Mouse (Mus musculus) gastrocnemius, adult 8-10 months (tissue): ENCODE results near the gene Trpv4. TPM values are rescaled to one million over a fixed set of nuclear protein-coding genes. Genes with fewer than 3 reads are reported as not detected.

ENCODE experiments used
- DNase-seq, 2 experiments: peaks; one replicate each; pipeline ENCODE4 v3.0.0; 2022; ENCODE audit warnings: low spot score in 2 of 2
- total RNA-seq, 4 experiments: library from RNA; stranded (reverse); gene quantifications; 2 replicates each; pipeline ENCODE4 v1.2.4; 2022

The Trpv4 gene
- total RNA-seq, 4 experiments from 2014 or later: 1.3 to 1.7 (median 1.3) TPM

DNA sequence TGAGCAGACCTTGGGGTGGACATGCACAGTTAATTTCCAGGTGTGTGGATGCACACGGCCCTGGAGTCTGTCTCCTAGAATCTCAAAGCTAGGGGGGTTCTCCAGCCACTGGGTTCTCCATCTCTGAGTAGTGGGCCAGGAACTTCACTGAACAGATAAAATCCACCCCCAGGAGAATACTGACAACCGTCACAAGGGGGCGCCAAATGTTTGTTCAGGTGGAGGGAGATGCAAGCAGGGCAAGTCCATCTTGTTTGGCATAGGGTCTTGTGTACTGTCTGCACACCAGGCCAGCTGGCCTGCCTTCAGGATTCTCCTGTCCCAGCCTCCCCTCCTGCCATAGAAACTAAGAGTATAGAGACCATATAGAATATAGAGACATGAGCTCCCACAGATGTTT, 32.6 kb downstream of the Trpv4 start:
- no peak for DNase-seq

DNA sequence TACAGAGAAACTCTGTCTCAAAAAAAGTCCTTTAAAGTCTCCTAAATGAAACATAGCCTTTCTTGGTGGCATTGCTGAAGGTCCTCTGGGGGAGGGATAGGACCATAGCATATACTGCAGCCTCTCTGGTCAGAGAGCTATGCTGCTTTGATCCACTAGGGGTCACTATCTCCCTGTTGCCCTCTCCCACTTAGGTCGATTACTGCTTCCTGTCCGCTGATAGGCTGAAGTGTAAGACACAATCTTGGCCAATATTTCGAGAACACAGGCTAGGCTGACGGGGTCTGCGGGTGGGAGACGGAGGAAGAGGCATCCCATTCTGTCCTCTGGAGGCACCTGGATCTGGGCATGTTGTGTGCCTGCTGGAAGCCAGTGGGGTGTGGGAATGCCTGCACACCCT, 37.9 kb downstream of the Trpv4 start:
- no peak for DNase-seq

DNA sequence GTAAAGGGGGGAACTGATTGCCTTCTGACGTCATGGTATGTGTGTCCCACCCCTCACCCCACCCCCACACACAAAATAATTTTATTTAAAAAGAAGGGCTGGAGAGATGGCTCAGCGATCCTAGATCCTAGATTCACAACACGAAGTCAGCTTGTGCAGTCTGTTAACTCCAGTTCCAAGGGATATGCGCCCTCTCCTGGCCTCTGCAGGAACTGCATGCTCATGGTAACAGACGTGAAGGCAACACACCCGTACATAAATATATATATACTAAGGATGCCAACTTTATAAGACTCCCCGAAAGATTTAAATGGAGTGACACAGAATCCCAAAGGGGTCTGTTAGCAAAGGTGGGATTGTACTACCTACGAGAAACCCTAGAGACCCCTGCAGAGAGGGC, 39.4 kb downstream of the Trpv4 start:
- peak in 1 of 2 experiments; percentile 36 for DNase-seq

DNA sequence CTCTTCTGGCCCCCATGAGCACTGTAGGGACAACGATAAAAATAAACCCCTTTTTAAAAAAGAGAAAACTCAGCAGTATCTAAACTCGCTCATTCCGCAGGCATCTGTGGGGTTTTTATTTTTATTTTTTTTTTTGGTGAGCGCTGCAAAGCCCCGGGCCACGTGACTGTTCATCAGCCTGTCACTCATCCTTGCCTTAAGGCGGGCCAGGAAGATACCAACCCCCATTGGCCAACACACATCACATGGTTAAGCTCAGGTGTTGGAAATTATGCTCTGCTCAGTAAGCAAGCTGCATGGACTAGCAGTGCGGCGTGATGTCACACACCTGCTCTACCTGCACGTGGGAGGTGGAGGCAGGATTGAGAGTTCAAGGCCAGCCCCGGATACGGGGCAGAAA, 40.4 kb downstream of the Trpv4 start:
- DNase-seq: no peak

DNA sequence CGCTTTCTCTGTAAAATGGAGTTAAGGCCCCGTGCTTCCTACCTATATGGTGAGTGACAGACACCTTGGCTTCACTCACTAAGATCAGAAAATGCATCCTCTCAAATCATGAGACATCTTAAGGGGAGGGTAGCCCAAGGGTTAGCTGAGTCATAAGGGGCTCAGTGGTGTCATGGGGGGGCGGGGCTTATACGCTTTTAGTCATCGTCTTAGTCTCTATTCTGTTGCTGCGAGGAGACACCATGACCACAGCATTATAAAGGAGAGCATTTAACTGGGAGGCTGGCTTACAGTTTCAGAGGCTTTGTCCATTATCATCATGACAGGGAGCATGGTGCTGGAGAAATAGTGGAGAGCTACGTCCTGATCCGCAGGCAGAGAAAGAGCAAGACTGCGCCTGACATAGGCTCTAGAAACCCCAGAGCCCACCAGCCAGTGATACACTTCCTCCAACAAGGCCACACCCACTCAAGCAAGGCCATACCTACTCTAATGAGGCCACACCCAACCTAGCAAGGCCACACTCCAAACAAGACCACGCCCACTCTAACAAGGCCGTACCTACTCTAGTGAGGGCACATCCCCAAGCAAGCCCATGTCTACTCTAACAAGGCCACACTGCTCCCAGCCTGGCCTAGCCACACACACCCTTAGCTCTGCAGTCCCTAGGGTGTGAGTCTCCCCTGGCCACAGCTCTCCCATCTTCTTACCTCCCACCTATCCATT, 41.7 kb downstream of the Trpv4 start:
- no peak for DNase-seq

DNA sequence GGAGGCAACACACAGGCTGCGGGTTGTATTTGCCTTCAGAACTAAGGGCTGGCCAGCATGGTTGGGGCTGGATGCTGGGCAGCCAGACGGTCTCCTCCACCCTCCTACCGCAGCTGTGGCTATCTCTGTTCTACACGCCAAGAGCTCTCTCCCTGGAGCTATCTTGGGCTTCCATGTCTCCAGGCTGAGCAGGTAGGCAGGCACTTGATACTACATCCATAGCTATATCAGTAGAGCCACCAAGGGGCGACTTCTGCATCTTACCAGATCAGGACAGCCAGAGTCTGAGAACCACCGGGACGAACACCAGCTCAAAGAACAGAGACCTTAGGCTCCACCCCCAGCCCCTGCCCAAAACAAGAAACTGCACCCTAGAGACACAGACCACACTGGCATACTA, 43.4 kb downstream of the Trpv4 start:
- DNase-seq: no peak

DNA sequence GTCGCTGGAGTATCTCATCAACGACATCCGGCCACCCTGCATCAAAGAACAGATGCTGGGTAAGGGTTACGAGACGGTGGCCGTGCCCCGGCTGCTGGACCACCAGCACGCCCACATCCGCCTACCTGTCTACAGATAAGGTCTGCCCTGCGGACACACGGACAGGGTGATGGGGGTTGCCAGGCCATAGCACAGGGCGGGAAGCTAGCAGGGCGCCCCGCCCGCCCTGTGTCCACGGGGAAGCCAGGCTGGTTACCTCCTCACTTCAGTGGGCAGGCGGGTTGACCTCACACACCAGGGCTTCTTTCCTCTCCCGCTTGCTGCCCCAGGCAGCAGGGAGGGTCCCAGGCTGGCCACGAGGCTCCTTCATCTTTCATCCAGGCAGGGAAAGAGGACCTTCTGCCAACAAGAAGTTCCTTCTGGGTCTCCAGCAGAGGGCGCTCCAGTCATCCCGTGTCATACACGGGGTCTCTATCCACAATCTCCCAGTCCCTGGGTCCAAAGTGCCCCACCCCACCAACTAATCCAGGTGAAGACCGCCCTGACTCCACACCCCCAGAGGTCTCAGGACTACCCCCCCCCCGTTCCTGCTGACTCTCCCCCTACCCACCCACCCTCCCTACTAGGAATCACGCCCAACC, 46.1 kb downstream of the Trpv4 start:
- DNase-seq: no peak

DNA sequence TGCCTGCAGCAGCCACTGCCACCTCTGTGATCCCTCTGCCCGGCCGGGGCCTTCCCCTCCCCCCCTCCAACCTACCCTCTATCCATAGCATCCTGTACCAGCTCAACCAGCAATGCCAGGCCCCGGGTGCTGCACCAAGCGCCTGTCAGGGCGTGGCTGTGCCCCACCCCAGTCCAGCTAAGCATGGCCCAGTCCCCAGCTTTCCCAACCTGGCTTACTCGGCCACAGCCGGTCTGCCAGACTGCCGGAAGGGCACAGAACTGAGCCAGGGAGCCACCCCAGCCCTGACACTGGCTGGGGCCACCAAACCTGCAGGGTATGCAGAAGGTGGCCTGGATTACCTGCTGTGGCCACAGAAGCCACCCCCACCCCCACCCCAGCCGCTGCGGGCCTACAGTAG, 47.0 kb downstream of the Trpv4 start:
- no peak for DNase-seq

DNA sequence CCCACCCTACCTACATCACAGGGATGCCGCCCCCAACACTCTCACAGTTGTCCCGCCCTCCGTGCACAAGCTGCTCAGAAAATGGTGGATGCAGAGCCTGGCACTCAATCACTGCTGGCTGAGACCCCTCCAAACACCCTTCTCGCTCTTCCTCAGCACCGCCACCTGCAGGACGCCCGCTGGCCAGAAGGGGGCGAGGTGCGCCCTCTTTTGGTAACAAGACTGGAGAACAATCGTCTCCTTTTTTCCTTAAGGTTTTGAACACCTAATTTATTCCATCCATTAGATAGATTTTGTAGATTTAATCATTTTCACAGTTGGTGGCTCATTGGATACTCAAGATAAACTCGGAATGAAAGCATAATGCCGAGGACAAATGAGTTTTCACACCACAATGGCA, 49.7 kb downstream of the Trpv4 start:
- peak; percentile 47 to 54 for DNase-seq

DNA sequence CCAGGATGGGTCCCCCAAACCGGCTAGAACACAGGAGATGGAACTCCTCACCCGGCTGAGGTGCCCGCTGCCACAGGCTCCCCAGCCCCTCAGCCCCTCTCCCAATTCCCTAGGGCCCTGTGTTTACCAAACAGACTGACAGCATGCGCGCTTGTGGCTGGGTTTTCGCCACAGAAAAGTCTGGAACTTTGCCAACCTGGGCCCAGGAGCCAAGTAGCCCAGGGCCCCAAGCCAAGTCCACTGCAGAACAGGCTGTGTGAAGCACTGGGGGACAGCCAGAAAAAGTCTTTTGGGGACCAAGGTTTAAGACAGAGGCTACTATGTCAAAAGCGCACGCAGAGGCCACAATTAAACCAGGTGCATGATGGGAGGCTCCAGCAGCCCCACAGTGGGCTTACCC, 50.6 kb downstream of the Trpv4 start:
- DNase-seq: peak; percentile 24 to 38

DNA sequence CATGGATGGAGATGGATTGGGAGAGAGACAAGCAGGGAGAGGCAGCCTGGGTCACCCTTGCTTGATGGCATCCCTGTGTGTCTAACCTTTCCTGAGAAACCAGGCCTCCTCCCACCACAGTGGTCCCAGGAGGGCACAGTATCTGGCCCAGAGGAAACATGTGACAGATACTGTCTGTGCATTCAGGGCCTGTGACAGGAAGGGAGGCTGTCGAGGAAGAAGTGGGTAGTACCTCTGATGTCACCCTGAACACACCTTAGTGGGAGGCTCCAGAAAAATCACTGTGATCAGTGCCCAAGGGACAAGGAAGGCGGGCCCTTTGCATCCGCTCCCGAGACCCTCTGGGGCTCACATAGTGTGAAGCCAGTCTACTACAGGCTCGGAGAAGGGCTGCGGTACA, 52.2 kb downstream of the Trpv4 start:
- no peak for DNase-seq

DNA sequence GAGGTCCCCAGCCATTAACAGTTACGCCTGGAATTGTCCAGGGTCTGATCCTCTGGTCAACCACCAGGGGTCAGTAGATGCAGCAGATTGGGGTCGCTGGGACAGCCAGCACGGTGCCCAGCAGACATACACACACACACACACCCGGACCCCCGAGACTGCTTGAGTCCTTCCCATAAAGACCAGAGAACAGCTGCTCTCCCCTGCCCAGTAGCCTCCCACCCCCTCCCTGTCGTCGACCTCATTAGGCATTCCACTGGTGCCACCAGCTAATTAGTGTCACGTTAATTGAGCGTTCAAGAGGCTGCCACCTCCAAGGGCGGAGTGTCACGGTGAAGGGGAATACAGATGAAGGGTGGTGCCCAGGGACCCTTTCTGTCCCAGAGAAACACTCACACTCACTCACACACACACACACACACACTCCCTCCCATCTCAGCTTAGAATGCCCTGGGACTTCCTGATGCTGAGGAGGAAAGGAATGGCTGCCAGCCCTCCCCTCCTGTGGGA, 53.4 kb downstream of the Trpv4 start:
- DNase-seq: no peak

DNA sequence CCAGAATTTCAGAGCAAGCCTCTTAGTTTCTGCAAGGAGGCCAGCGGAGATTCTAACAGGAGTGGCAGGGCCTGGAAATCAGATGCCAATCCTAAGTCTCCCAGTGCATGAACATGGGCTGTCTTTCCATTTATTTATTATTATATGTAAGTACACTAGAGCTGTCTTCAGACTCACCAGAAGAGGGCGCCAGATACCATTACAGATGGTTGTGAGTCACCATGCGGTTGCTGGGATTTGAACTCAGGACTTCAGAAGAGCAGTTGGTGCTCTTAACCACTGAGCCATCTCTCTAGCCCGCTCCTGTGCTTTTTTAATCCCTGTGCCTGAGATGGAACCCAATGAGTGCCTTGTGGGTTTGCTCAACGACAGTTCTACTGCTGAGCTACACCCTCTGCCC, 54.2 kb downstream of the Trpv4 start:
- DNase-seq: no peak

DNA sequence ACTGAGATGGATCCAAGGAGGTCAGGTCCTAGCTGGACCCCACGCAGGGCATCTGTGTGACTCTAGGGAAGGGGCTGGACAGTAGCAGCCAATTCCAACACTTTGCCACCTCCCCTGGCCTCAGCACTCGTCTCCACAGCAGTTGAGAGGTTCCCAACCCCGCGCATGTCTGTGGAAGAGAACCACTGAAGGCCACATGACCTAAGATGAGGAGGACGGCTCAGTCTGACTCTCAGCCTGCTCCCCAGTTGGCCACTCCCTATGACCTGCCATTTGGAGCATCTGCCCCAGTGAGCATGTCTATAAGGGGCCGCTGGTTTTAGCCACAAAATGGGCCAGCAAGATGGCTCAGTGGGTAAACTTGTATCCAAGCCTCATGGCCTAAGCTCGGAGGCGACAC, 56.2 kb downstream of the Trpv4 start:
- DNase-seq: no peak

DNA sequence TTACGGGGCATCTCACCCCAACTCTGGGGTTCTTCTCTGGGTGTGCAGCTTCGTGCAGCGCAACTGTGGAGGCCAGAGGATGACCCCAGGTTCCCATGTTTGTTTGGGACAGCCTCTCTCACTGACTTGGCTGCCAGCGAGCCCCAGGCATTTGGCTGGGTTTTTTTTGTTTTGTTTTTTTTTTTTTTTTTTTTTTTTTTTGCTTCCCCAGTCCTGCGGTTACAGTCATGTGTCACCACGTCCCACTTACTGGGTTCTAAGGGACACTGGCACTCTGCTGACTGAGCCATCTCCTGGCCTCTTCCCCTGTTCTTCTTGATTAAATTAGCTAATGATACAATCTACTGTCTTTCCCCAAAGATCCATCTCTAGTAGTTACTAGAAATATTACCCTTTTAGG, 60.6 kb downstream of the Trpv4 start:
- DNase-seq: no peak

DNA sequence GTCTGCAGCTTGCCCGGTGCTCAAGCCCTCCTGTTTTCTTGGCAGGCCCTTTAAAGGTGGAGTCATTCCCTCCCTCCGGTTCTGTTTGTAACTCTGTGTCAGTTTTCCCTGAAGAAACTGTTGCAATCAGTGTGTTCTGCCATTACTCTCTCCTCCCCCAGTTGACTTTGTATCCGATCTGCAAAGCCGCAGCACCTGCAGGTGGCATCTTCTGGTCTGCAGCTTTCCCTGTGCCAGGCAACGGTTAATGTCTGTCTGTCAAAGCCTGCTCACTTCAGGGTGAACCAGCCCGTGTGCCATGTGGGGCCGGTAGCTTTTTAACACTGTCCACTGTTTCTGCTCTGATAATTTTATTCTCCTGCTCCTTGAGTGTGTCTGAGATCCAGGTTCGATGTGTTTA, 61.0 kb downstream of the Trpv4 start:
- DNase-seq: no peak

DNA sequence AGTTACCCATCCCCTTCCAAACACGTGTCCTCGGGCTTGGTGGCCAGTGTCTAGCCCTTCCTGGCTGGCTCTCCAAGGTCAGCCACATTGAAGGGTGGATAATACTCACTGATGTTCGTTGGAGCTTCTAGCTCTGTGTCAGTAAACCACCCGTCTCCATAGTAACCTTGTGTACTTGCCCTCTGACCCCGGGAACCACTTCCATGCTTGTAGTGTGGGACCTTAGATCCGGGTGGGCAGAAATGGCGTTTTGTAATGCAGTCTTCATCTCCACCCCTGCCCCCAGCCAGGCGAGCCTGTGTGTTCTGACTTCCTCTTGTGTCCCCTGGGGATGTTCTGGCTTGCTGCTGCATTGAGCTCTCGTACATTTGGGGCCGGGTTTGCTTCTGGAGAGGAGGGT, 61.6 kb downstream of the Trpv4 start:
- DNase-seq: no peak

DNA sequence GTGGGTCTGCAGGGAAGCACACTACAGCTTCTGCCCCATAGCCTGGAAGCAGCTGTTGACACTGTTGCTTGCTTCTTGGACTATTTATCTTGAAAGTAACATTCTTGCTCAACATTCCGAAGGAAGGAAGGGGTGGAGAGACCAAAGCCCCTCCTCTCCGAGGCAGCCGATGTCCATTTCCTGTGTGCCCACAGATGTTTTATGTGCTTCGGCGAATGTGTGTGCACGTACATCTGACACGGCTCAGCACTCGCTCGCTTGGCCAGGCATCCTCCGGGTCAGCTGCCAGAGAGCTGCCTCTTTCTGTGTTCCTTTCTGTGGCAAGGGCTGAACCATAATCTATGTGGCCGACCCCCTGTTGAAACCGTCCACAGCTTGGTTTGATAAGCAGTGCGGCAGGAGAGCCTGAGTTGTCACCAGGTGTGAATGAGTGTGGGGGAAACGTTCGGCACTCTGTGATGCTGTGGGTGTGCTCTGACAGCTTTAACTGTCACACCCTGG, 63.4 kb downstream of the Trpv4 start:
- no peak for DNase-seq

DNA sequence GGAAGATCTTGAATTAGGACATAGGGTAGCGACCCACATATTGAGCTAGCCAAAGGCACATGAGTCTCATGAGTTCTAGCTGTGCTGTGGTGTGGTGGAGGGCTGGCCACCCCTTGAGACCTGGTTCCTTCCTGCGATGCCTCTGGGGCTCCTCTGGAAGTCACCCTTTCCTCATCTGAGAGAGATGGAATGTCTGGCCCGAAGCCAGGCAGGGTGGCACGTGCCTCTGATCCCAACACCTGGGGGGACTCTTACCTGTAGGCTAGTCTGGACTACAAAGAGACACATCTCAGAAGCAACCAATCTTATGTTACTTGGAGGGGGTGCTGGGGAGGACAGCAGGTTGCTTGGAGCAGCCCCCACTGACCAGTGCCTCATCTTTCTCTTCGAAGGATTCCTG, 64.3 kb downstream of the Trpv4 start:
- no peak for DNase-seq

DNA sequence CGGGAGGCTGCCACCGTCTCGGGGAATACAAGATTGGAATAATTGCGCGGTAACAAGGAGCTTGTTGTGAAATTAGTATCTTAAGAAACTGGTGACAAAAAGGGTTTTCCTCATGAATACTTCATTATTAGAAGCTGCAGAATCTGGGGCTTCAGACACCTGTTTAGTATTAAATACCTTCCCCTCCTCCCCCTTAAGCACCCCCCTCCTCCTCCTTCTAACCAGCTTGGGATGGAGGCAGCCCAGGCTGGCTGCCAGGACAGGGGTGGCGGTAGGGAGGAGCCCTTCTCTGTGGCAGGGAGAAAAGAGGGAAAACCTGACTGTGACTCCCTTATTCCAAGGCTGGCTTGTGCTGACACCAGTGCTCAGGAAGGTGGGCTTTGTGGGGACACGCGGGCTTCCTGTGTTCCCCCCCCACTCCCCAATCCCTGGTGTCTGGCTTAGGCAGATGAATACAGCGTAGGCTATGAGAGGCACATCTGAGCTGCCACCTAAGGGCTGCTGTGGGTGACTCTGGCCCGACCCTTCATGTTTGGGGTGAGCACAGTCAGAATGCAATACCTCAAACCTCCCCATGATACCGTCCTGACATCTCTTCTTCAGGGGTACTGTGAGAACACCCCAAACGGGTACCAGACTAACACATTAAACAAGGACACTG, 64.9 kb downstream of the Trpv4 start:
- no peak for DNase-seq

DNA sequence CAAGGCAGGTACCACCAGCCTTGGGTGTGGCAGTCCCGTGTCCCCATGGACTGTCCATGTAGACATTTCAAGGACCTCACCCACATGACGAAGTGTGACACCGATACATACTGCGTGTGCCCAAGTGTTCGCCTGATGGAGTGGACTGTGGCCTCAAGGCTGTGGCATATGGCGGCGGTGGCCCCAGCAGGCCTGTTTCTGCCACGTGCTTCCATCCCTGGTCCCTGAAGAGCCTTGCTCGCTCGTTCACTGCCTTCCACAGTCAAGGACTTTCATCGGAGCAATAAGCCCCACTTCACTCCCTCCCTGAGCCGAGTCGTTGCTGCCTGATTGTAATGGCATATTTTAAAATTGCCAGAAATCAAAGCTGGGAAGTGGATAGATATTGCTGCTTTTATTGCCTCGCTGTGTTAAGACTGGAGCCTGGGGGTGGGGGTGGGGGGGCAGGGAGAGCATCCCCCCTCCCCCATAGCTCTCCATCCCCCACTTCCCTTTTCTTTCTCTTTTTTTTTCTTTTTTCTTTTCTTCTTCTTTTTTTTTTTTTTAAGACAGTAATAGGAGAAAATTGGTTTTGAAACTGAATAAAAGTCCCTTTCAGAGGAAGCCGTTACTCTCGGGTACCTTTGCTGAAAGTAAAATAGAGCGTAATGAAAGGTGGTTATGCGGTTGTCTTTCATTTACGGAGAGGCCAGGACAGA, 65.6 kb downstream of the Trpv4 start:
- no peak for DNase-seq

DNA sequence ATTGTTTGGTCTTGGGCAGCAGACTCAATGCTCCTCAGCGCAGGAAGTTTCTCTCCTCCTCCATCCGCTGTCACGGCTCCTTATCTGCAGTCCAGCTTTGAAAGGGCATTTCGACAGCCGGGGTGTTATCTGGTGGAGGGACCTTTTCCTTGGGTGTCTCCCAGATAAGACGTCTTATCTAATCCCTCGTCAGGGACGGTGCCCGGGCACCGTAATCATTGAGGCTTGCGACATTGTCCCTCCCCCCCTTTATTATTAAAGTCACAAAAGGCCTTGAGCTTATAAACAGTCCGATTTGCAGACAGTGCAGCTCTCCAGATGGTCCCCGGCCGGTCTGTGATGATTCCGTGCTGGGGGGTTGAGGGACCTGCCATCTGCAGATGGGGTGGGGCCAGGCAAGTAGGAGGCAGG, 67.1 kb downstream of the Trpv4 start:
- no peak for DNase-seq
